Mouse (Mus musculus): Measurements from ENCODE around the gene Cts3. TPM values are rescaled to one million over a fixed set of nuclear protein-coding genes. Genes with fewer than 3 reads are reported as not detected.

Gene Cts3
- not detected for polyA plus RNA-seq (2017; shearing (Covaris generic))

GRCm38 (mm10) chr13:61570027-61570426 is at the start of gene Cts3:
Gene Cts3, minus strand, starts transcription at chr13:61570127.

DNA sequence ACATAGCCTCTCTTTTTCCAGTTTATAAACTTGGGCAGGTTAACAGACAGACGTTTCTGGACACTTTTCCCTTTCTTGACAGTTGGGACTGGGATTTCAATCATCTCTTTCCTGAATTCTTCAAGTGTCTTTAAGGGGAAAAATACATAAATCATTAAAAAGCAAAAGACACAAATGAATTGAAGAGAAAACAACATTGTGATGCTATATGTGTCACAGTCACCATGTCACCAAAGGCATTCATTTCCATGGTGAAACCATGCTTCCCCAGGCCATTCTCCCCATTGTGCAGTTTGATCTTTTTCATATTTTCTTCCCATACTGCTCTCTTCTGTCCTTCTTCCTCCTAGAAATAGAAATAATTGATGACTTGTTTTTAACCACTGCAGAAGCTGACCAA is 1.9 kb downstream of the Cts3 start, which contains the start of gene Gm49352:
Gene Gm49352 (minus strand): TSS at position 101 of the 400 bp plus-strand sequence.

GRCm38 (mm10) chr13:61541631-61542030 is 28.3 kb downstream of the Cts3 start, which contains the start of gene Ctsm:
Gene Ctsm, minus strand, starts transcription at chr13:61541839.

Other genes starting within 250 kb of the Cts3 start
- gene Cts7, start 211.9 kb downstream of the Cts3 start, polyA plus RNA-seq (2017; shearing (Covaris generic)) = not detected
- gene Ctsm, start 28.3 kb downstream of the Cts3 start, polyA plus RNA-seq (2017; shearing (Covaris generic)) = not detected
- gene Gm49352, start 2.0 kb downstream of the Cts3 start, polyA plus RNA-seq (2017; shearing (Covaris generic)) = not detected